Mouse (Mus musculus) liver, postnatal 0 days (tissue): ENCODE measurements around the gene Krt15. TPM values are rescaled to one million over a fixed set of nuclear protein-coding genes. Genes with fewer than 3 reads are reported as not detected.

Experiments
- ATAC-seq: fragments of 200-750 bp; cut with Nextera tagmentation; 2 replicates; pipeline ENCODE4 v1.8.0; 2017; ENCODE audit warnings: mild to moderate bottlenecking, moderate library complexity
- DNase-seq: peaks from one replicate; pipeline ENCODE4 v3.0.0-alpha.2; 2016
- H3K27ac ChIP-seq: fragments of 300-500 bp; sonication (generic); 2 replicates; pipeline ENCODE4 v1.5.1; 2014; ENCODE audit warnings: antibody characterized with exemption, moderate library complexity, mild to moderate bottlenecking, low read depth
- H3K27me3 ChIP-seq: fragments of 300-500 bp; sonication (generic); 2 replicates; pipeline ENCODE4 v1.6.1; 2014; ENCODE audit warnings: low read length, control low read depth, mixed read lengths; ENCODE audit not compliant: insufficient read depth
- H3K36me3 ChIP-seq: fragments of 300-500 bp; sonication (generic); replicated peaks from 2 replicates; pipeline ENCODE4 v1.6.1; 2014; ENCODE audit warnings: mild to moderate bottlenecking, control low read depth, low read length, moderate library complexity, mixed read lengths; ENCODE audit not compliant: insufficient read depth
- H3K4me1 ChIP-seq: fragments of 300-500 bp; sonication (generic); 2 replicates; pipeline ENCODE4 v1.6.1; 2014; ENCODE audit warnings: antibody characterized with exemption, mild to moderate bottlenecking, control low read depth; ENCODE audit not compliant: insufficient read depth
- H3K4me2 ChIP-seq: fragments of 300-500 bp; sonication (generic); 2 replicates; pipeline ENCODE4 v1.6.1; 2014; ENCODE audit warnings: low read depth, mild to moderate bottlenecking, low read length, moderate library complexity, mixed read lengths
- H3K4me3 ChIP-seq: fragments of 300-500 bp; sonication (generic); 2 replicates; pipeline ENCODE4 v1.5.1; 2014; ENCODE audit warnings: low read depth, low read length
- H3K9ac ChIP-seq: fragments of 300-500 bp; sonication (generic); replicated peaks from 2 replicates; pipeline ENCODE4 v1.6.1; 2014; ENCODE audit warnings: mild to moderate bottlenecking, moderate library complexity
- H3K9me3 ChIP-seq: fragments of 300-500 bp; sonication (generic); 2 replicates; pipeline ENCODE4 v1.6.1; 2016; ENCODE audit warnings: mild to moderate bottlenecking, control low read depth, low read length, mixed read lengths
- CTCF ChIP-seq: sonication (generic); IDR thresholded peaks from 2 replicates; pipeline ENCODE4 v1.5.1; 2016; ENCODE audit warnings: antibody characterized with exemption, low read depth
- EP300 ChIP-seq: IDR thresholded peaks from 2 replicates; pipeline ENCODE4 v1.6.1; 2016; ENCODE audit warnings: antibody characterized with exemption, low read depth, mild to moderate bottlenecking
- WGBS: fragments of 180-500 bp; shearing (Covaris S2); extraction: QIAGEN DNeasy Blood & Tissue Kit; methylation state at CpG from one replicate; pipeline ENCODE4 v1.1.7; 2014; ENCODE audit not compliant: insufficient replicate concordance; 5-methylcytosine and 5-hydroxymethylcytosine counted together
- polyA plus RNA-seq: library from polyadenylated mRNA; unstranded; fragments of >200 nt; fragmentation: Nextera tagmentation; extraction: Ambion mirVana; gene quantifications from 2 replicates; pipeline ENCODE4 v1.2.1, GENCODE M21; 2015

The Krt15 gene
- polyA plus RNA-seq, 1 experiment from 2014 or later, result 0.11 TPM

DNA sequence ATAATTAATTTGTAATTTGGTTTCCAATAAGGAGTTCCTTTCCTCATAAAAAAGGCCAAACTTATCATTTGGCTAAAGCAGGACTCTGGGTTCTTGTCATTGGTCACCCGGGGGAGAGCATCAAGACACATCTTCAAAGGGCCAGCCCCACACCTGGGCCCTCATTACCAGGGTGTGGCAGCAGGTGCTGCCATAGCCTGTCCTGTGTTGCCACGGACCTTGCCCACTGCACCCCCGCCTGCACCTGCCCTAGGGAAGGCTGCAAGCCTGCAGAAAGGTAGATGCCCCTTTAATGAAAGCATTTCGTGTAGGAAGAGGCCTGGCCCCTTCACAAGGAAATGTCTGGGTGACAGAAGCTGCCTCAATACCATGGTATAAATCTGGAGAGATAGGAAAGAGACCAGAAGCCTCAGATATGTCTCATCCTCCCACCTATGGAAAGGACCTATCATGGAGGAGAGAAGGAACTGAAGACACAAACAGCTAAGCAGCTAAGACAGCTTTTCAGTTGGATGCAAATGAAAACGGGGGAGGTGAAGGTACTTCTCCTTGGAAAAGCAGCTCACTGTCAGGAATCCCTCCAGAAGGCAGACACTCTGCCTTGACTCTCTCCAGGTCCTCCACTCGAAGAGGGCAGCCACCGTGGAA is 47.2 kb downstream of the Krt15 start:
- no peak for ATAC-seq
- H3K27me3 ChIP-seq, result no peaks in the 10 kb centered on the region

DNA sequence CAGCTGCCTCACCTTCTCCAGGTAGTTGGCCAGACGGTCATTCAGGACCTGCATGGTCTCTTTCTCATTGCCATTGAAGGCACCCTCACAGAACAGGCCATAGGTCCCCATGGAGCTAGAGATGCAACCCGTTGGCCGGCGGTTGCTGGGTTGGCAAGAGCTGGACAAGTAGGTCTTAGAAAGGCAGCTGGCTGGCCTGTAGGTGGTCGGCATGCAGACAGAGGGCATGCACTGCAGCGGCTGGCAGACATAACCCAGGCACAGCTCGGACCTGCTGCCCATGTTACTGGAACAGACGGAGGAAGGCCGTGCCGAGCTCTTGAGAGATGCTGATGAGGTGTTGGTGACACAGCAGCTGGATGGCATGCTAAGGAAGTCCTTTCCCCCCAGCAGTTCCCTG is 47.9 kb downstream of the Krt15 start, which contains the start of gene Krt32:
Krt32 (minus strand) TSS at position 366 of the 400 bp plus-strand sequence.
- Histone ChIP-seq H3K9ac (no peak within 1 kb of the TSS), H3K9me3 (0 out of 2 replicates have a peak, but pooled peaks cover 2% of the 10 kb centered on the region), H3K27ac (no peak within 1 kb of the TSS), H3K27me3 (no peaks in the 10 kb centered on the region), H3K4me2 (no peak within 1 kb of the TSS), H3K4me3 (no peak within 1 kb of the TSS), H3K4me1 (no peaks in the 10 kb centered on the region), H3K36me3 (no peaks in the 10 kb centered on the region)
- DNase-seq (no peak), ATAC-seq (no peak)
- TF ChIP-seq CTCF (no peak), EP300 (no peak)
- 85% methylated on average over 10 of the region's 10 CpGs for WGBS

More for the DNA sequence above, 47.2 kb downstream of the Krt15 start:
- no peaks in the 10 kb centered on the region for H3K4me1 ChIP-seq
- no peak overlapping the region for H3K4me3 ChIP-seq
- DNase-seq, result no peak
- H3K9me3 ChIP-seq, result 0 out of 2 replicates have a peak, but pooled peaks cover 2% of the 10 kb centered on the region
- H3K27ac ChIP-seq, result no peak overlapping the region
- WGBS, result 52% methylated on average over 7 of the region's 7 CpGs
- H3K4me2 ChIP-seq, result no peak overlapping the region
- no peak overlapping the region for H3K9ac ChIP-seq
- no peaks in the 10 kb centered on the region for H3K36me3 ChIP-seq
- TF ChIP-seq CTCF, result no peak
- TF ChIP-seq EP300, result no peak

Other genes with a start within 250 kb of the Krt15 start
- not detected in 2 replicates for gene Krtap31-1, start 228.0 kb downstream of the Krt15 start, polyA plus RNA-seq
- gene Gm11565, start 221.2 kb downstream of the Krt15 start, polyA plus RNA-seq, result not detected in 2 replicates
- not detected in 2 replicates for gene Krtap31-2, start 199.6 kb downstream of the Krt15 start, polyA plus RNA-seq
- not detected in 2 replicates for gene Krtap9-5, start 187.5 kb downstream of the Krt15 start, polyA plus RNA-seq
- not detected in 2 replicates for gene Krtap29-1, start 156.9 kb downstream of the Krt15 start, polyA plus RNA-seq
- gene Krtap16-1, start 149.3 kb downstream of the Krt15 start, polyA plus RNA-seq, result not detected in 2 replicates
- gene Krtap17-1, start 141.9 kb downstream of the Krt15 start, polyA plus RNA-seq, result not detected in 2 replicates
- not detected in 2 replicates for gene Krt33a, start 119.7 kb downstream of the Krt15 start, polyA plus RNA-seq
- gene Krt33b, start 106.1 kb downstream of the Krt15 start, polyA plus RNA-seq, result not detected in 2 replicates
- not detected in 2 replicates for gene Krt34, start 94.4 kb downstream of the Krt15 start, polyA plus RNA-seq
- not detected in 2 replicates for gene Krt31, start 85.4 kb downstream of the Krt15 start, polyA plus RNA-seq
- gene Krt32, start 47.7 kb downstream of the Krt15 start, polyA plus RNA-seq, result not detected in 2 replicates
- gene Krt35, start 39.7 kb downstream of the Krt15 start, polyA plus RNA-seq, result not detected in 2 replicates
- gene Krt36, start 30.3 kb downstream of the Krt15 start, polyA plus RNA-seq, result not detected in 2 replicates
- gene Krt13, start 14.4 kb downstream of the Krt15 start, polyA plus RNA-seq, result not detected in 2 replicates
- 5.5 and 7.8 TPM in 2 replicates for gene Krt19, start 12.7 kb upstream of the Krt15 start, polyA plus RNA-seq
- not detected in 2 replicates for gene Krt9, start 57.3 kb upstream of the Krt15 start, polyA plus RNA-seq
- gene Krt14, start 71.6 kb upstream of the Krt15 start, polyA plus RNA-seq, result 0.32 and 1.2 TPM in 2 replicates
- not detected in 2 replicates for gene Krt16, start 113.0 kb upstream of the Krt15 start, polyA plus RNA-seq
- 0.08 and 0.09 TPM in 2 replicates for gene Krt17, start 125.1 kb upstream of the Krt15 start, polyA plus RNA-seq
- gene Krt42, start 133.9 kb upstream of the Krt15 start, polyA plus RNA-seq, result not detected in 2 replicates
- 1,752 and 1,956 TPM in 2 replicates for gene Eif1, start 184.0 kb upstream of the Krt15 start, polyA plus RNA-seq
- not detected in 2 replicates for gene Gast, start 198.5 kb upstream of the Krt15 start, polyA plus RNA-seq
- 0.78 and 0.81 TPM in 2 replicates for gene Hap1, start 220.2 kb upstream of the Krt15 start, polyA plus RNA-seq